Mouse (Mus musculus) small intestine, adult 10 weeks (tissue): ENCODE measurements around the gene Slc26a3. TPM values are rescaled to one million over a fixed set of nuclear protein-coding genes. Genes with fewer than 3 reads are reported as not detected.

Experiments used
- polyA plus RNA-seq: library from polyadenylated mRNA; stranded (reverse); fragments of 350-450 nt; fragmentation: Illumina TruSeq; extraction: RNeasy Lipid Tissue Mini Kit (QIAGEN cat#74804); gene quantifications from one replicate; pipeline ENCODE4 v1.2.3, GENCODE M21; 2014; ENCODE audit warnings: low replicate concordance

Gene Slc26a3
- polyA plus RNA-seq, result 387 TPM

GRCm38 (mm10) chr12:31390571-31390970 is at the start of gene Slc26a3:
Slc26a3 (plus strand) TSS chr12:31390871.

DNA sequence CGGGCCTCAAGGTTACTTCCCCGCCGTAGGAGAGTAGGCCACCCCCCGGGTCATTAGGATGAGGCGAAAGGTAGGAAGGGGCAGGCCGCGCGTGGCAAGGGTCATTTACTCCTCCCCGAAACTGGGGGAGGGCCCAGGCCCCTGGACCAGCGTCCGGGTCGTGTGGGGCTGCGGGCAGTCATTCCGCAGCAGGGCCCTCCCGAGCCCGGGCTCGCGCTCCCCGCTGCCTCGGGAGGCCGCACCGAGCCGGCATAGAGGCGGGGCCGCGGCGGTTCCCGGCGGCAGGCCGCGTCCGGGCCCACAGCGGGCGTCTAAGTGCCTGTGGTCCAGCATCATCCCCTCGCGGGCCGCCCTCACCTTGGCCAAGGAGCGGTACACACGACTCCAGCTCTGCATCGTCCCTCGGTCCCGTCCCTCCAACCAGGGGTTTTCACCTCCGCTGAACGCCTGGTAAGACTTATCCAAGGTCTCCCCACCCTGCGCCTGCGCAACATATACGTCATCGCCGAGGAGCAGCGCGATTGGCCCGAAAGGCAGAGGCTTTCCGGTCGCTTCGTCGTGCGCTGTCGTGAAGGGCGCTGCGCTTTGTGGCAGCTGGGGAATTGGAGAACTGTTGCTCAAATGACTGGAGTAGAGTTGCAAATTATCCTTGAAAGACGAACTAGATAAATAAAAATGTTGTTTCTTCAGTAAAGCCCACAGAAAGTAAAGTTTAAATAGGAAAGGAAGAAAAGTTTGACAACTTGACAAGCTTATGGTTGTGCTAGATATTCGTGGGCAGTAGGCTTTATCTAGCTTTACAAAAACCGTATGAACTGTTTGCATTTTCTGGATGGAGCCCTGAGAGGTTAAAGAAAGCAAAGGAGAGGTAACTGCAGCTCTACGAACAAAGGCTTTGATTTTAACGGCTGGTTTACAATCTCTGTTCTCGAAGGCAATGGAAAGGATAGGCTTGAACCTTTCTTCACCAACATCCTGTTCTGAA is 39.4 kb upstream of the Slc26a3 start, which contains the start of gene Dld:
Gene Dld, minus strand, starts transcription at position 510 of the 985 bp plus-strand sequence.

GRCm38 (mm10) chr12:31499314-31500131 is 108.9 kb downstream of the Slc26a3 start, which contains the start of gene Cbll1:
Cbll1 (minus strand) TSS chr12:31499616.

Other genes starting within 250 kb of the Slc26a3 start
- gene Gm6993, start 150.1 kb upstream of the Slc26a3 start, polyA plus RNA-seq, result not detected
- gene Lamb1, start 125.6 kb upstream of the Slc26a3 start, polyA plus RNA-seq, result 13.6 TPM
- gene Dld, start 39.4 kb upstream of the Slc26a3 start, polyA plus RNA-seq, result 661 TPM
- gene Cbll1, start 108.7 kb downstream of the Slc26a3 start, polyA plus RNA-seq, result 28.6 TPM
- 0.11 TPM for gene Slc26a4, start 169.1 kb downstream of the Slc26a3 start, polyA plus RNA-seq
- gene Bcap29, start 243.8 kb downstream of the Slc26a3 start, polyA plus RNA-seq, result 52.8 TPM